Mouse (Mus musculus) midbrain, embryonic 13.5 days (tissue): ENCODE measurements around the gene Lingo3. TPM values are rescaled to one million over a fixed set of nuclear protein-coding genes. Genes with fewer than 3 reads are reported as not detected.
"Not testable (repeated sequence)": the region's sequence is repeated elsewhere in the genome, so short reads cannot be mapped to it uniquely, and the experiment has no call there.

ENCODE experiments used
- ATAC-seq: fragments of 200-750 bp; cut with Nextera tagmentation; 2 replicates; pipeline ENCODE4 v1.8.0; 2017; ENCODE audit warnings: mild to moderate bottlenecking, moderate TSS enrichment, moderate library complexity
- H3K27ac ChIP-seq: fragments of 300-500 bp; sonication (generic); 2 replicates; pipeline ENCODE4 v1.5.1; 2015; ENCODE audit warnings: inconsistent platforms, mild to moderate bottlenecking, moderate library complexity
- H3K27me3 ChIP-seq: fragments of 300-500 bp; sonication (generic); 2 replicates; pipeline ENCODE4 v1.6.1; 2015; ENCODE audit warnings: mild to moderate bottlenecking, inconsistent platforms
- H3K36me3 ChIP-seq: fragments of 300-500 bp; sonication (generic); 2 replicates; pipeline ENCODE4 v1.6.1; 2015; ENCODE audit warnings: mild to moderate bottlenecking, inconsistent platforms
- H3K4me1 ChIP-seq: fragments of 300-500 bp; sonication (generic); replicated peaks from 2 replicates; pipeline ENCODE4 v1.6.1; 2015; ENCODE audit warnings: inconsistent platforms
- H3K4me2 ChIP-seq: fragments of 300-500 bp; sonication (generic); replicated peaks from 2 replicates; pipeline ENCODE4 v1.6.1; 2015; ENCODE audit warnings: moderate library complexity, mild to moderate bottlenecking, inconsistent platforms
- H3K4me3 ChIP-seq: fragments of 300-500 bp; sonication (generic); replicated peaks from 2 replicates; pipeline ENCODE4 v1.5.1; 2015; ENCODE audit warnings: mild to moderate bottlenecking, inconsistent platforms
- H3K9ac ChIP-seq: fragments of 300-500 bp; sonication (generic); replicated peaks from 2 replicates; pipeline ENCODE4 v1.6.1; 2015; ENCODE audit warnings: mild to moderate bottlenecking, inconsistent platforms
- H3K9me3 ChIP-seq: fragments of 300-500 bp; sonication (generic); 2 replicates; pipeline ENCODE4 v1.6.1; 2016; ENCODE audit warnings: mild to moderate bottlenecking, inconsistent platforms
- WGBS: fragments of 180-500 bp; shearing (Covaris S2); methylation state at CpG from one replicate; pipeline ENCODE4 v1.1.7; 2015; 5-methylcytosine and 5-hydroxymethylcytosine counted together
- polyA plus RNA-seq: library from polyadenylated mRNA; unstranded; fragments of >200 nt; fragmentation: Nextera tagmentation; extraction: Ambion mirVana; gene quantifications from 2 replicates; pipeline ENCODE4 v1.2.1, GENCODE M21; 2015

Gene Lingo3
- polyA plus RNA-seq, 1 experiment from 2014 or later = 1.5 TPM

GRCm38 (mm10) chr10:80827063-80827869 is 16.6 kb downstream of the Lingo3 start:
- Histone ChIP-seq H3K27me3 (no peaks in the 10 kb centered on the region), H3K4me3 (peak overlapping the region; percentile 86), H3K4me2 (peak overlapping the region; percentile 100), H3K9me3 (no peaks in the 10 kb centered on the region), H3K9ac (peak overlapping the region; percentile 92), H3K4me1 (peaks cover 39% of the 10 kb centered on the region), H3K27ac (peak overlapping the region; percentile 94), H3K36me3 (peaks cover 25% of the 10 kb centered on the region)
- no peak for ATAC-seq
- WGBS = 7% methylated on average over 29 of the region's 29 CpGs

GRCm38 (mm10) chr10:80826151-80827062 is 17.4 kb downstream of the Lingo3 start, which contains the start of gene Oaz1:
Oaz1 (plus strand) TSS chr10:80826656.
- Histone ChIP-seq H3K4me1 (peaks cover 36% of the 10 kb centered on the region), H3K4me3 (peak within 1 kb of the TSS; percentile 86), H3K27me3 (no peaks in the 10 kb centered on the region), H3K36me3 (peaks cover 25% of the 10 kb centered on the region), H3K9ac (peak within 1 kb of the TSS; percentile 92), H3K4me2 (peak within 1 kb of the TSS; percentile 100), H3K9me3 (no peaks in the 10 kb centered on the region), H3K27ac (peak within 1 kb of the TSS; percentile 94)
- peak; percentile 97 for ATAC-seq
- WGBS = under 1% methylated on average over 70 of the region's 82 CpGs

GRCm38 (mm10) chr10:80824827-80825226 is 19.0 kb downstream of the Lingo3 start:
- H3K27me3 ChIP-seq = no peaks in the 10 kb centered on the region
- no peak overlapping the region for H3K9ac ChIP-seq
- H3K4me2 ChIP-seq = no peak overlapping the region
- peaks cover 13% of the 10 kb centered on the region for H3K36me3 ChIP-seq
- H3K4me1 ChIP-seq = peaks cover 22% of the 10 kb centered on the region
- no peak overlapping the region for H3K4me3 ChIP-seq
- H3K9me3 ChIP-seq = no peaks in the 10 kb centered on the region
- H3K27ac ChIP-seq = no peak overlapping the region
- ATAC-seq = no peak
- 76% methylated on average over 2 of the region's 2 CpGs for WGBS

- Histone ChIP-seq H3K9ac (no peak overlapping the region), H3K4me1 (peaks cover 14% of the 10 kb centered on the region), H3K27me3 (no peaks in the 10 kb centered on the region), H3K4me3 (no peak overlapping the region), H3K4me2 (no peak overlapping the region), H3K27ac (no peak overlapping the region), H3K9me3 (no peaks in the 10 kb centered on the region), H3K36me3 (peaks cover 5% of the 10 kb centered on the region)
- ATAC-seq = no peak
- WGBS = 69% methylated on average over 8 of the region's 8 CpGs
Measured at GRCm38 (mm10) chr10:80823847-80824643, 19.8 kb downstream of the Lingo3 start.

GRCm38 (mm10) chr10:80823316-80823715 is 20.5 kb downstream of the Lingo3 start:
- Histone ChIP-seq H3K4me3 (no peak overlapping the region), H3K27ac (no peak overlapping the region), H3K9me3 (no peaks in the 10 kb centered on the region), H3K36me3 (peaks cover under 1% of the 10 kb centered on the region; the same call in 1 of the 2 replicates), H3K4me1 (peaks cover 10% of the 10 kb centered on the region), H3K9ac (no peak overlapping the region), H3K4me2 (no peak overlapping the region), H3K27me3 (no peaks in the 10 kb centered on the region)
- no peak for ATAC-seq
- WGBS = 82% methylated on average over 1 of the region's 1 CpGs

- H3K4me2 ChIP-seq = no peak overlapping the region
- no peaks in the 10 kb centered on the region for H3K9me3 ChIP-seq
- H3K27ac ChIP-seq = no peak overlapping the region
- no peak overlapping the region for H3K4me3 ChIP-seq
- WGBS = 89% methylated on average over 5 of the region's 5 CpGs
- ATAC-seq = no peak
- peaks cover 2% of the 10 kb centered on the region for H3K4me1 ChIP-seq
- no peaks in the 10 kb centered on the region for H3K36me3 ChIP-seq
- H3K27me3 ChIP-seq = no peaks in the 10 kb centered on the region
- no peak overlapping the region for H3K9ac ChIP-seq
Measured at GRCm38 (mm10) chr10:80822528-80822927, 21.3 kb downstream of the Lingo3 start.

GRCm38 (mm10) chr10:80821991-80822390 is 21.8 kb downstream of the Lingo3 start:
- Histone ChIP-seq H3K36me3 (no peaks in the 10 kb centered on the region), H3K9ac (no peak overlapping the region), H3K4me3 (no peak overlapping the region), H3K9me3 (no peaks in the 10 kb centered on the region), H3K4me1 (no peaks in the 10 kb centered on the region), H3K4me2 (no peak overlapping the region), H3K27me3 (no peaks in the 10 kb centered on the region), H3K27ac (no peak overlapping the region)
- ATAC-seq = no peak
- 46% methylated on average over 2 of the region's 2 CpGs for WGBS

- no peak overlapping the region for H3K4me2 ChIP-seq
- 53% methylated on average over 3 of the region's 3 CpGs for WGBS
- H3K9ac ChIP-seq = no peak overlapping the region
- no peaks in the 10 kb centered on the region for H3K9me3 ChIP-seq
- no peaks in the 10 kb centered on the region for H3K36me3 ChIP-seq
- no peak overlapping the region for H3K27ac ChIP-seq
- no peak for ATAC-seq
- no peaks in the 10 kb centered on the region for H3K4me1 ChIP-seq
- no peak overlapping the region for H3K4me3 ChIP-seq
- H3K27me3 ChIP-seq = no peaks in the 10 kb centered on the region
Measured at GRCm38 (mm10) chr10:80819406-80819805, 24.4 kb downstream of the Lingo3 start.

GRCm38 (mm10) chr10:80818599-80819281 is 25.1 kb downstream of the Lingo3 start:
- WGBS = 56% methylated on average over 6 of the region's 6 CpGs
- no peak overlapping the region for H3K9ac ChIP-seq
- no peaks in the 10 kb centered on the region for H3K36me3 ChIP-seq
- H3K4me1 ChIP-seq = no peaks in the 10 kb centered on the region
- no peak for ATAC-seq
- H3K4me2 ChIP-seq = no peak overlapping the region
- H3K9me3 ChIP-seq = no peaks in the 10 kb centered on the region
- no peak overlapping the region for H3K27ac ChIP-seq
- H3K4me3 ChIP-seq = no peak overlapping the region
- H3K27me3 ChIP-seq = no peaks in the 10 kb centered on the region

GRCm38 (mm10) chr10:80817955-80818354 is 25.9 kb downstream of the Lingo3 start:
- not testable (repeated sequence) for H3K36me3 ChIP-seq, H3K4me3 ChIP-seq, H3K9ac ChIP-seq, H3K4me1 ChIP-seq, H3K9me3 ChIP-seq, H3K27ac ChIP-seq, H3K4me2 ChIP-seq, ATAC-seq, H3K27me3 ChIP-seq
- 81% methylated on average over 7 of the region's 7 CpGs for WGBS

GRCm38 (mm10) chr10:80817164-80817563 is 26.7 kb downstream of the Lingo3 start:
- peaks cover 5% of the 10 kb centered on the region; the same call in 1 of the 2 replicates for H3K27me3 ChIP-seq
- no peak overlapping the region for H3K4me2 ChIP-seq
- 78% methylated on average over 2 of the region's 2 CpGs for WGBS
- H3K4me1 ChIP-seq = no peaks in the 10 kb centered on the region
- ATAC-seq = no peak
- no peaks in the 10 kb centered on the region for H3K36me3 ChIP-seq
- no peak overlapping the region for H3K9ac ChIP-seq
- no peak overlapping the region for H3K27ac ChIP-seq
- H3K9me3 ChIP-seq = no peaks in the 10 kb centered on the region
- no peak overlapping the region for H3K4me3 ChIP-seq
